8 mouse cellular contexts compared by ENCODE assay signal in genomic region chr7:44398570-44398969, GRCm38 (mm10). TPM values are rescaled to one million over a fixed set of nuclear protein-coding genes. Genes with fewer than 3 reads are reported as not detected.
DNase-seq lines count a peak whose midpoint lies in the region; ATAC-seq and TF ChIP-seq lines count a peak whose summit lies in the region.

No protein-coding gene starts in this region.

- TF ChIP-seq CTCF in Patski (IDR thresholded peaks at IDR 0.05): no peak

- no peak overlapping the region for H3K4me3 ChIP-seq in heart, embryonic 15.5 days

- peak; percentile 46 for DNase-seq in adrenal gland, adult 2 months
- DNase-seq in adrenal gland, adult 8-10 months: no peak
- no peak for DNase-seq in Patski (ENCODE audit: low read depth, low spot score)
- peak; percentile 71 to 75 for DNase-seq in cerebellum, postnatal 36 days
- DNase-seq in kidney, postnatal 14 days: peak; percentile 61
- DNase-seq in lung, postnatal 36 days: peak; percentile 73
- DNase-seq in spleen, adult 18-20 months: peak; percentile 43 to 60

- ATAC-seq in Patski: peak; percentile 66
- peak; percentile 47; the same call in 1 of the 2 replicates for ATAC-seq in heart, embryonic 15.5 days (replicated peaks; ENCODE audit: insufficient number of reproducible peaks, insufficient read depth, low FRiP score, low read depth)

- CTCF ChIA-PET in Patski (lab: Charles Lee): interaction anchor here (1.1 to 1.3 kb wide), 2 partner anchors 15 to 54 kb away, joined by 3 to 4 read pairs; partner anchors contain the start of gene Syt3

- H3K36me3 ChIP-seq in heart, embryonic 15.5 days: no peaks in the 10 kb centered on the region

- no peaks in the 10 kb centered on the region; the same call in 1 of the 2 replicates for H3K4me1 ChIP-seq in heart, embryonic 15.5 days (replicated peaks)

- H3K9me3 ChIP-seq in heart, embryonic 15.5 days (replicated peaks): no peaks in the 10 kb centered on the region

- peaks cover 28% of the 10 kb centered on the region for H3K27me3 ChIP-seq in Patski
- H3K27me3 ChIP-seq in heart, embryonic 15.5 days: no peaks in the 10 kb centered on the region

- WGBS in heart, embryonic 15.5 days: 7% methylated on average over 3 of the region's 3 CpGs

- no peak overlapping the region for H3K27ac ChIP-seq in heart, embryonic 15.5 days

- no peak overlapping the region for H3K9ac ChIP-seq in heart, embryonic 15.5 days

- in situ Hi-C loops in Patski (cut with MboI; ENCODE audit: low pct_unique_long_range_greater_than_20kb): no loop called here

- POLR2A ChIA-PET in Patski (lab: Charles Lee): no interaction called here

- H3K4me2 ChIP-seq in heart, embryonic 15.5 days: no peak overlapping the region

RNA-seq across cellular contexts. Expression of gene 1700008O03Rik, which starts 12.9 kb away (rescaled TPM):
- 1 to 10 TPM in 1 of 2 experiments, under 1 TPM in 1; 0.66 to 1.2 TPM for total RNA-seq in adrenal gland, adult 2 months (2021)
- polyA plus RNA-seq in adrenal gland, adult 2 months (2012; rRNA removed): 1.6 and 2.3 TPM in 2 replicates
- total RNA-seq in adrenal gland, adult 8-10 months (2022): 1 to 10 TPM in 3 of 4 experiments, under 1 TPM in 1; 0.73 to 2.2 (median 1.4) TPM
- polyA plus RNA-seq in Patski (2021): 0.98 TPM
- polyA plus RNA-seq in heart, embryonic 15.5 days (2015; fragmentation: Nextera tagmentation; extraction: Ambion mirVana): 0.13 and 0.47 TPM in 2 replicates

RNA-seq across cellular contexts. Expression of gene Syt3, which starts 14.7 kb away (rescaled TPM):
- total RNA-seq in adrenal gland, adult 2 months (2021): 1 to 10 TPM; 4.8 to 6.2 TPM
- 12.1 and 16.0 TPM in 2 replicates for polyA plus RNA-seq in adrenal gland, adult 2 months (2012; rRNA removed)
- total RNA-seq in adrenal gland, adult 8-10 months (2022): 10 to 100 TPM in 1 of 4 experiments, 1 to 10 TPM in 3; 4.9 to 11.1 (median 7.6) TPM
- 6.4 TPM for polyA plus RNA-seq in Patski (2021)
- polyA plus RNA-seq in heart, embryonic 15.5 days (2015; fragmentation: Nextera tagmentation; extraction: Ambion mirVana): 0.71 and 0.82 TPM in 2 replicates

RNA-seq across cellular contexts. Expression of gene Lrrc4b, which starts 30.2 kb away (rescaled TPM):
- 1 to 10 TPM; 5.1 to 8.5 TPM for total RNA-seq in adrenal gland, adult 2 months (2021)
- 10.3 and 16.3 TPM in 2 replicates for polyA plus RNA-seq in adrenal gland, adult 2 months (2012; rRNA removed)
- total RNA-seq in adrenal gland, adult 8-10 months (2022): 10 to 100 TPM in 2 of 4 experiments, 1 to 10 TPM in 2; 6.4 to 15.4 (median 9.8) TPM
- 0.03 TPM for polyA plus RNA-seq in Patski (2021)
- polyA plus RNA-seq in heart, embryonic 15.5 days (2015; fragmentation: Nextera tagmentation; extraction: Ambion mirVana): 1.8 TPM in 2 replicates

Comparison
In these comparisons a context has a peak if more than half of its experiments do, and no peak if none do; other contexts are left out.
1. DNase-seq: peak in adrenal gland, adult 2 months (single experiment), cerebellum, postnatal 36 days (2 of 2), kidney, postnatal 14 days (single experiment), lung, postnatal 36 days (single experiment) and spleen, adult 18-20 months (2 of 2); none in adrenal gland, adult 8-10 months (single experiment) and Patski (single experiment).